ENCODE assay signal across 28 mouse cellular contexts in genomic region chr8:87609110-87609509, GRCm38 (mm10). TPM values are rescaled to one million over a fixed set of nuclear protein-coding genes. Genes with fewer than 3 reads are reported as not detected.
"Had no signal": no experiment of that assay in that cellular context is flagged by ENCODE, and none has a peak within 500 bp of the region (broad histone marks: within the 10 kb centered on the region; RNA-seq: fewer than 3 reads in every experiment).

No protein-coding gene starts in this region.

- H3K27me3 ChIP-seq: hindbrain, embryonic 12.5 days; intestine, embryonic 15.5 days; liver, embryonic 13.5 days; liver, embryonic 15.5 days had no signal

- H3K9ac ChIP-seq: heart, embryonic 12.5 days; hindbrain, embryonic 12.5 days; hindbrain, embryonic 14.5 days; intestine, embryonic 15.5 days; limb, embryonic 12.5 days; liver, embryonic 13.5 days; liver, embryonic 15.5 days had no signal

- H3K4me3 ChIP-seq: heart, embryonic 10.5 days; heart, embryonic 12.5 days; hindbrain, embryonic 10.5 days; hindbrain, embryonic 12.5 days; intestine, embryonic 15.5 days; layer of hippocampus, adult 2 months; left cerebral cortex, adult 2 months; limb, embryonic 10.5 days; limb, embryonic 12.5 days; liver, embryonic 13.5 days; liver, embryonic 15.5 days had no signal

- ATAC-seq: hindbrain, embryonic 16.5 days; inflammation-experienced regulatory T-cells, adult 6 months; intestine, embryonic 15.5 days; intestine, postnatal 0 days had no signal

- H3K36me3 ChIP-seq: heart, embryonic 10.5 days; heart, embryonic 12.5 days; hindbrain, embryonic 10.5 days; hindbrain, embryonic 12.5 days; intestine, embryonic 15.5 days; limb, embryonic 10.5 days; limb, embryonic 12.5 days; liver, embryonic 13.5 days; liver, embryonic 15.5 days had no signal

- H3K9me3 ChIP-seq: heart, embryonic 10.5 days; heart, embryonic 12.5 days; hindbrain, embryonic 10.5 days; hindbrain, embryonic 12.5 days; intestine, embryonic 15.5 days; limb, embryonic 10.5 days; limb, embryonic 12.5 days; liver, embryonic 13.5 days; liver, embryonic 15.5 days had no signal

- H3K4me2 ChIP-seq: heart, embryonic 12.5 days; hindbrain, embryonic 12.5 days; hindbrain, embryonic 14.5 days; intestine, embryonic 15.5 days; limb, embryonic 12.5 days; liver, embryonic 11.5 days; liver, embryonic 13.5 days; liver, embryonic 15.5 days had no signal

- H3K27ac ChIP-seq: heart, embryonic 10.5 days; hindbrain, embryonic 10.5 days; hindbrain, embryonic 12.5 days; hindbrain, embryonic 14.5 days; intestine, embryonic 15.5 days; layer of hippocampus, adult 2 months; left cerebral cortex, adult 2 months; limb, embryonic 10.5 days; limb, embryonic 12.5 days; liver, embryonic 13.5 days; liver, embryonic 15.5 days had no signal

- DNase-seq: gastrocnemius, postnatal 14 days; heart, adult 18-20 months; heart, postnatal 10 days; heart, postnatal 4 days; kidney, adult 18-20 months; kidney, adult 9 months; kidney, postnatal 14 days; liver; liver, embryonic 13.5 days had no signal

- H3K4me1 ChIP-seq: heart, embryonic 10.5 days; heart, embryonic 12.5 days; intestine, embryonic 15.5 days; liver, embryonic 13.5 days; liver, embryonic 15.5 days had no signal

RNA-seq across cellular contexts. Expression of gene 4933402J07Rik, which starts 45.5 kb away (rescaled TPM):
- polyA plus RNA-seq: frontal cortex, adult 2 months; heart, embryonic 10.5 days; heart, embryonic 12.5 days; heart, embryonic 14.5 days; heart, embryonic 16.5 days; hindbrain, embryonic 10.5 days; hindbrain, embryonic 12.5 days; hindbrain, embryonic 14.5 days; hindbrain, embryonic 16.5 days; inflammation-experienced regulatory T-cells, adult 6 months; intestine, embryonic 15.5 days; intestine, postnatal 0 days; limb, embryonic 10.5 days; limb, embryonic 12.5 days; limb, embryonic 14.5 days; liver, embryonic 11.5 days; liver, embryonic 13.5 days; liver, embryonic 15.5 days had no signal
